In the genomic region with DNA sequence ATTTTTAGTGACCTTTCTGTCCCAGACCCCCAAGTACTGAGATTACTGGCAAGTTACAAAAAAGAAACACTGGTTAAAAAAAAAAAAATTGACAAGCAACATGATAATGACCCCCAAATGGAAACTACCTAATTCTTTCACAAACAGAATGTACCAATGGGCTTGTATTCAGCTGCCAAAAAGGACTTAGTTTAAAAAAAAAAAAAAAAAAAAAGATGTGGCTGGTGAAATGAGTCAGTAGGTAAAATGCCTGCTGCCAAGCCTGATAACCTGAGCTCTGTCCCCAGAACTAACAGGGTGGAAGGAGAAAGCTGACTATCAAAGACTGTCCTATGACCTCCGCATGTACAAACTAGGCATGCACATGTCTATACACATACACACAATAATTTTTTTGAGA, we compare ENCODE assay signal across 30 mouse cellular contexts.
"Had no signal": no experiment of that assay in that cellular context is flagged by ENCODE, and none has a peak within 500 bp of the region (broad histone marks: within the 10 kb centered on the region; RNA-seq: fewer than 3 reads in every experiment).

No protein-coding gene starts in this region.

- H3K4me2 ChIP-seq: limb, embryonic 12.5 days; limb, embryonic 13.5 days; limb, embryonic 15.5 days; liver, embryonic 11.5 days; liver, embryonic 12.5 days; liver, embryonic 13.5 days; liver, embryonic 15.5 days; lung, embryonic 14.5 days; lung, embryonic 15.5 days; midbrain, embryonic 11.5 days; midbrain, embryonic 12.5 days; midbrain, embryonic 13.5 days; midbrain, embryonic 15.5 days; neural tube, embryonic 12.5 days had no signal

- H3K4me1 ChIP-seq: limb, embryonic 10.5 days; limb, embryonic 12.5 days; limb, embryonic 13.5 days; limb, embryonic 15.5 days; lung, embryonic 15.5 days; midbrain, embryonic 10.5 days; neural tube, embryonic 12.5 days had no signal

- DNase-seq: left cerebral cortex, postnatal 4 days; liver; liver, embryonic 13.5 days; liver, postnatal 0 days; lung, adult 18-20 months; lung, adult 2 months; lung, embryonic 14.5 days; lung, postnatal 10 days; lung, postnatal 14 days; lung, postnatal 36 days; lung, postnatal 4 days; midbrain, embryonic 14.5 days had no signal

- H3K9me3 ChIP-seq: limb, embryonic 10.5 days; limb, embryonic 12.5 days; limb, embryonic 13.5 days; limb, embryonic 15.5 days; liver, embryonic 12.5 days; liver, embryonic 13.5 days; liver, embryonic 15.5 days; lung, embryonic 15.5 days; megakaryocyte, embryonic 14.5 days; midbrain, embryonic 10.5 days; midbrain, embryonic 12.5 days; midbrain, embryonic 13.5 days; midbrain, embryonic 15.5 days; neural tube, embryonic 12.5 days had no signal

- H3K27me3 ChIP-seq: limb, embryonic 12.5 days; limb, embryonic 13.5 days; limb, embryonic 15.5 days; liver, embryonic 12.5 days; liver, embryonic 13.5 days; liver, embryonic 15.5 days; lung, embryonic 15.5 days; megakaryocyte, embryonic 14.5 days; midbrain, embryonic 12.5 days; midbrain, embryonic 13.5 days; midbrain, embryonic 15.5 days; neural tube, embryonic 12.5 days had no signal

- H3K4me3 ChIP-seq: limb, embryonic 10.5 days; limb, embryonic 12.5 days; limb, embryonic 13.5 days; limb, embryonic 15.5 days; liver, embryonic 12.5 days; liver, embryonic 13.5 days; liver, embryonic 15.5 days; lung, embryonic 15.5 days; megakaryocyte, embryonic 14.5 days; midbrain, embryonic 10.5 days; midbrain, embryonic 12.5 days; midbrain, embryonic 13.5 days; midbrain, embryonic 15.5 days; myocyte; neural tube, embryonic 12.5 days had no signal

- H3K9ac ChIP-seq: limb, embryonic 12.5 days; limb, embryonic 13.5 days; limb, embryonic 15.5 days; liver, embryonic 12.5 days; liver, embryonic 13.5 days; liver, embryonic 14.5 days; liver, embryonic 15.5 days; liver, postnatal 0 days; lung, embryonic 14.5 days; lung, embryonic 15.5 days; midbrain, embryonic 12.5 days; midbrain, embryonic 13.5 days; midbrain, embryonic 15.5 days; neural tube, embryonic 12.5 days had no signal

- H3K27ac ChIP-seq: limb, embryonic 10.5 days; limb, embryonic 12.5 days; limb, embryonic 13.5 days; limb, embryonic 15.5 days; liver, embryonic 12.5 days; liver, embryonic 13.5 days; liver, embryonic 14.5 days; liver, embryonic 15.5 days; lung, embryonic 15.5 days; macrophage; midbrain, embryonic 10.5 days; midbrain, embryonic 12.5 days; midbrain, embryonic 13.5 days; midbrain, embryonic 15.5 days; neural tube, embryonic 12.5 days had no signal
